Mouse (Mus musculus): ENCODE data around the gene Hpgd. TPM values are rescaled to one million over a fixed set of nuclear protein-coding genes. Genes with fewer than 3 reads are reported as not detected.
"Not testable (repeated sequence)": the region's sequence is repeated elsewhere in the genome, so short reads cannot be mapped to it uniquely, and the experiment has no call there.

The Hpgd gene
- total and polyA plus RNA-seq, 3 experiments, result not detected

DNA sequence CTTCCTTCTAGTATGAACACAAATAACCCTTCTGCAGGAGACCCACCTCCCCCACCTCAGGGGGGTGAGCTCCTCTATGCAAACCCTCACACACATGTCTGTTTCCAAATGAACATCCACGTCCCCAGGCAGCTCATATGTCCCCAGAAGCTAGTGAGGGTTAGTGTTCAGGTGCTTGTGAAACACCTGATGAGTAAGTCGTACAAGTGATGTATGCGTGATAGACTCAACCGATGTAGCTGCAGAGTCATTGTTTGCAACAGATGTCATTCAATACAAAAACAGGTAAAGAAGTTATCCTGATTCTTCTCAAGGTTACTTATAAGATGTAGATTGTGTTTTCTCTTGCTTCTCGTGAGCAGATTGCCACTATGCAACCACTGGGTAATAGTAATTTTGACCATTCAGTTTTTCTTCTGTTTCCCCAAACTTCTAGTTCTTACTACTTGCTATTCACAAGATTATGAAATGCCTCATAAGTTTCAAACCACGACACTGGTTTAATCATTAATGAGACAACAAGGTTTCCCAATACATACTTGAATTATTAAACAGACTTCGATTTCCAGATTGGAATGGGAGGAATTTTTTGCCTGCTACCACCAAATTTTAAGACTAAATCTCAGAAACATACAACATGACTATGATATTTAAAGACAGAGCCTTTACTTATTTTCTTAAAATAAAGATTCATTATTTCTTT is 6.9 kb upstream of the Hpgd start:
- Histone ChIP-seq H3K36me3 (replicated peaks) (no peaks in the 10 kb centered on the region), H3K4me3 (ENCODE audit: low read depth, low read length) (no peak overlapping the region), H3K27me3 (ENCODE audit: insufficient read depth, low read length) (no peaks in the 10 kb centered on the region), H3K9me3 (replicated peaks) (peaks cover 3% of the 10 kb centered on the region), H3K4me1 (ENCODE audit: insufficient read depth, low read depth, low read length) (no peaks in the 10 kb centered on the region)
- ATAC-seq (ENCODE audit: extremely low read depth, insufficient number of reproducible peaks, low FRiP score, poor library complexity, severe bottlenecking), result no peak
- no peak for TF ChIP-seq TAL1 (conservative IDR thresholded peaks at IDR 0.05; ENCODE audit: low read depth, low read length)
- no peak for TF ChIP-seq GATA2 (IDR thresholded peaks at IDR 0.05; ENCODE audit: borderline replicate concordance, low read depth, low read length)
- TF ChIP-seq CTCF (IDR thresholded peaks at IDR 0.05; ENCODE audit: low read depth, low read length), result no peak
- TF ChIP-seq GATA1 (IDR thresholded peaks at IDR 0.05; ENCODE audit: borderline replicate concordance, low read length), result no peak
- no peak for TF ChIP-seq POLR2AphosphoS5 (IDR thresholded peaks at IDR 0.05; ENCODE audit: insufficient replicate concordance, low read depth, low read length)
- no peak for DNase-seq (ENCODE audit: low spot score)

GRCm38 (mm10) chr8:56292318-56292717 is 2.1 kb upstream of the Hpgd start:
- TF ChIP-seq GATA1 (IDR thresholded peaks at IDR 0.05; ENCODE audit: borderline replicate concordance, low read length), result no peak
- no peak for TF ChIP-seq CTCF (IDR thresholded peaks at IDR 0.05; ENCODE audit: low read depth, low read length)
- no peak for TF ChIP-seq POLR2AphosphoS5 (IDR thresholded peaks at IDR 0.05; ENCODE audit: insufficient replicate concordance, low read depth, low read length)
- TF ChIP-seq GATA2 (IDR thresholded peaks at IDR 0.05; ENCODE audit: borderline replicate concordance, low read depth, low read length), result no peak
- no peak for TF ChIP-seq TAL1 (conservative IDR thresholded peaks at IDR 0.05; ENCODE audit: low read depth, low read length)
- Histone ChIP-seq H3K4me3 (ENCODE audit: low read depth, low read length) (no peak overlapping the region), H3K36me3 (replicated peaks) (no peaks in the 10 kb centered on the region), H3K4me1 (ENCODE audit: insufficient read depth, low read depth, low read length) (no peaks in the 10 kb centered on the region), H3K9me3 (replicated peaks) (peaks cover 15% of the 10 kb centered on the region), H3K27me3 (ENCODE audit: insufficient read depth, low read length) (no peaks in the 10 kb centered on the region)
- DNase-seq (ENCODE audit: low spot score), result no peak
- no peak for ATAC-seq (ENCODE audit: extremely low read depth, insufficient number of reproducible peaks, low FRiP score, poor library complexity, severe bottlenecking)

DNA sequence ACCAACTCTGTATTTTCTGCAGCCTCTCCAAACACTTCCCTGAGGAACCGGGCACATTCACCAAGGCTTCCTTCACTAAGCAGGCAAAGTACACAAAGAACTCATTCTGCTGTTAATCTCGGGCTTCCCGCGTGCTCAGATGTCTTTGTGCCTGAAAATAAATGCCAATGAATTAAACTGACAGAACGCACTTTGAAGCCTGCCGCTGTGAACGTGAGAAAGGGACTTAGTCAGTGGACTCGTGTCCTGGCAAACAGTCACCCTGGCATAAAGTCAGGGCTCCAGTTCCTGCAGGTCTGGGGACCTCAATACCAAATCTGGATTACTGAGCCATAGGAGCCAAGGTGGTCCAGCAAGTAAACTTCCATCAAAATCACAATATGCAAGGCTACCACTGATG is 905 bp upstream of the Hpgd start:
- no peak for DNase-seq (ENCODE audit: low spot score)
- Histone ChIP-seq H3K4me1 (ENCODE audit: insufficient read depth, low read depth, low read length) (no peaks in the 10 kb centered on the region), H3K27me3 (ENCODE audit: insufficient read depth, low read length) (no peaks in the 10 kb centered on the region), H3K9me3 (replicated peaks) (peaks cover 15% of the 10 kb centered on the region), H3K4me3 (ENCODE audit: low read depth, low read length) (no peak overlapping the region), H3K36me3 (replicated peaks) (no peaks in the 10 kb centered on the region)
- no peak for ATAC-seq (ENCODE audit: extremely low read depth, insufficient number of reproducible peaks, low FRiP score, poor library complexity, severe bottlenecking)
- TF ChIP-seq GATA1 (IDR thresholded peaks at IDR 0.05; ENCODE audit: borderline replicate concordance, low read length) (no peak), CTCF (IDR thresholded peaks at IDR 0.05; ENCODE audit: low read depth, low read length) (no peak), POLR2AphosphoS5 (IDR thresholded peaks at IDR 0.05; ENCODE audit: insufficient replicate concordance, low read depth, low read length) (no peak), TAL1 (conservative IDR thresholded peaks at IDR 0.05; ENCODE audit: low read depth, low read length) (no peak), GATA2 (IDR thresholded peaks at IDR 0.05; ENCODE audit: borderline replicate concordance, low read depth, low read length) (no peak)

GRCm38 (mm10) chr8:56294886-56295555 is 636 bp downstream of the Hpgd start:
- no peak for TF ChIP-seq GATA1 (IDR thresholded peaks at IDR 0.05; ENCODE audit: borderline replicate concordance, low read length)
- TF ChIP-seq GATA2 (IDR thresholded peaks at IDR 0.05; ENCODE audit: borderline replicate concordance, low read depth, low read length), result no peak
- ATAC-seq (ENCODE audit: extremely low read depth, insufficient number of reproducible peaks, low FRiP score, poor library complexity, severe bottlenecking) (no peak), DNase-seq (ENCODE audit: low spot score) (no peak)
- no peak overlapping the region for H3K4me3 ChIP-seq (ENCODE audit: low read depth, low read length)
- peaks cover 12% of the 10 kb centered on the region for H3K9me3 ChIP-seq (replicated peaks)
- H3K27me3 ChIP-seq (ENCODE audit: insufficient read depth, low read length), result no peaks in the 10 kb centered on the region
- H3K4me1 ChIP-seq (ENCODE audit: insufficient read depth, low read depth, low read length), result no peaks in the 10 kb centered on the region
- H3K36me3 ChIP-seq (replicated peaks), result no peaks in the 10 kb centered on the region

DNA sequence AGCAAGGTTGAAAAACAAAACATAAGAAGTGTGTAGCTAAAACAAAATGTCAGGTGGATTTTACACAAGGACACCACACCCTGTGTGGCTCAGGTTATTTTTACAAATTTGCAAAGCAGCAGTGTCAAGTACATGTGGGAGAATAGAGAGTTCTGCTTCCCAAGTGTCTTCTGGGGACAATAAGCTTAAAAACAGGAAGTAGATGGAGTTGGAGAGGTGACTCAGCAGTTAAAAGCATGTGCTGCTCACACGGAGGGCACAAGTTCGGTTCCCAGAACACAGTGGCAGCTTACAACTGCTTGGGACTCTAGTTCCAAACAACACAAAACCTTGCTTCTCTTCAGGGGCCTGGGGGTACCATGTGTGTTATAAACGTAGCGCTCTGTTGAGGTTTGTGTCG is 5.0 kb downstream of the Hpgd start:
- DNase-seq (ENCODE audit: low spot score) (no peak), ATAC-seq (ENCODE audit: extremely low read depth, insufficient number of reproducible peaks, low FRiP score, poor library complexity, severe bottlenecking) (no peak)
- no peaks in the 10 kb centered on the region for H3K4me1 ChIP-seq (ENCODE audit: insufficient read depth, low read depth, low read length)
- peaks cover 6% of the 10 kb centered on the region for H3K9me3 ChIP-seq (replicated peaks)
- no peak overlapping the region for H3K4me3 ChIP-seq (ENCODE audit: low read depth, low read length)
- no peaks in the 10 kb centered on the region for H3K36me3 ChIP-seq (replicated peaks)
- H3K27me3 ChIP-seq (ENCODE audit: insufficient read depth, low read length), result no peaks in the 10 kb centered on the region
- TF ChIP-seq POLR2AphosphoS5 (IDR thresholded peaks at IDR 0.05; ENCODE audit: insufficient replicate concordance, low read depth, low read length) (no peak), CTCF (IDR thresholded peaks at IDR 0.05; ENCODE audit: low read depth, low read length) (no peak), TAL1 (conservative IDR thresholded peaks at IDR 0.05; ENCODE audit: low read depth, low read length) (no peak), GATA1 (IDR thresholded peaks at IDR 0.05; ENCODE audit: borderline replicate concordance, low read length) (no peak), GATA2 (IDR thresholded peaks at IDR 0.05; ENCODE audit: borderline replicate concordance, low read depth, low read length) (no peak)

GRCm38 (mm10) chr8:56301303-56301702 is 6.9 kb downstream of the Hpgd start:
- not testable (repeated sequence) for H3K36me3 ChIP-seq (replicated peaks); H3K4me1 ChIP-seq (ENCODE audit: insufficient read depth, low read depth, low read length); DNase-seq (ENCODE audit: low spot score); H3K9me3 ChIP-seq (replicated peaks); H3K4me3 ChIP-seq (ENCODE audit: low read depth, low read length); H3K27me3 ChIP-seq (ENCODE audit: insufficient read depth, low read length); ATAC-seq (ENCODE audit: extremely low read depth, insufficient number of reproducible peaks, low FRiP score, poor library complexity, severe bottlenecking)
